Mouse (Mus musculus) hindbrain, embryonic 16.5 days (tissue): ENCODE data around the gene Cpn1. TPM values are rescaled to one million over a fixed set of nuclear protein-coding genes. Genes with fewer than 3 reads are reported as not detected.

ENCODE experiments used
- ATAC-seq: fragments of 200-750 bp; cut with Nextera tagmentation; 2 replicates; pipeline ENCODE4 v1.8.0; 2017; ENCODE audit warnings: moderate TSS enrichment, moderate library complexity
- H3K27ac ChIP-seq: fragments of 300-500 bp; sonication (generic); 2 replicates; pipeline ENCODE4 v1.5.1; 2014; ENCODE audit warnings: low read depth, mild to moderate bottlenecking, control low read depth, low read length, moderate library complexity
- H3K27me3 ChIP-seq: fragments of 300-500 bp; sonication (generic); replicated peaks from 2 replicates; pipeline ENCODE4 v1.6.1; 2014; ENCODE audit warnings: low read length; ENCODE audit not compliant: control insufficient read depth, insufficient read depth
- H3K36me3 ChIP-seq: fragments of 300-500 bp; sonication (generic); 2 replicates; pipeline ENCODE4 v1.6.1; 2014; ENCODE audit warnings: mild to moderate bottlenecking, low read length, moderate library complexity, mixed read lengths; ENCODE audit not compliant: control insufficient read depth, insufficient read depth
- H3K4me1 ChIP-seq: fragments of 300-500 bp; sonication (generic); 2 replicates; pipeline ENCODE4 v1.6.1; 2014; ENCODE audit warnings: low read depth, low read length; ENCODE audit not compliant: control insufficient read depth, insufficient read depth
- H3K4me2 ChIP-seq: fragments of 300-500 bp; sonication (generic); 2 replicates; pipeline ENCODE4 v1.6.1; 2014; ENCODE audit warnings: mild to moderate bottlenecking, low read length, control low read depth, moderate library complexity
- H3K4me3 ChIP-seq: fragments of 300-500 bp; sonication (generic); 2 replicates; pipeline ENCODE4 v1.5.1; 2014; ENCODE audit warnings: mild to moderate bottlenecking, low read length, control low read depth, moderate library complexity
- H3K9ac ChIP-seq: fragments of 300-500 bp; sonication (generic); 2 replicates; pipeline ENCODE4 v1.6.1; 2014; ENCODE audit warnings: low read depth, mild to moderate bottlenecking, control low read depth, low read length, moderate library complexity
- H3K9me3 ChIP-seq: fragments of 300-500 bp; sonication (generic); 2 replicates; pipeline ENCODE4 v1.6.1; 2014; ENCODE audit warnings: mild to moderate bottlenecking, low read length, moderate library complexity; ENCODE audit not compliant: control insufficient read depth
- WGBS: fragments of 180-500 bp; shearing (Covaris S2); extraction: QIAGEN DNeasy Blood & Tissue Kit; methylation state at CpG from one replicate; pipeline ENCODE4 v1.1.7; 2014; 5-methylcytosine and 5-hydroxymethylcytosine counted together
- polyA plus RNA-seq: library from polyadenylated mRNA; unstranded; fragments of >200 nt; fragmentation: Nextera tagmentation; extraction: Ambion mirVana; gene quantifications from 2 replicates; pipeline ENCODE4 v1.2.1, GENCODE M21; 2015

Cpn1 gene
- polyA plus RNA-seq, 1 experiment from 2014 or later, result 0.26 TPM

GRCm38 (mm10) chr19:43968436-43969026 is 17.8 kb downstream of the Cpn1 start:
- no peak for ATAC-seq
- 29% methylated on average over 10 of the region's 11 CpGs for WGBS
- no peak overlapping the region for H3K9ac ChIP-seq

GRCm38 (mm10) chr19:43966481-43966880 is 19.9 kb downstream of the Cpn1 start:
- H3K27ac ChIP-seq, result no peak overlapping the region
- H3K9me3 ChIP-seq, result no peaks in the 10 kb centered on the region
- H3K4me2 ChIP-seq, result no peak overlapping the region
- no peaks in the 10 kb centered on the region for H3K4me1 ChIP-seq
- ATAC-seq, result no peak
- 92% methylated on average over 2 of the region's 2 CpGs for WGBS
- no peak overlapping the region for H3K9ac ChIP-seq
- no peaks in the 10 kb centered on the region for H3K27me3 ChIP-seq
- no peaks in the 10 kb centered on the region for H3K36me3 ChIP-seq
- H3K4me3 ChIP-seq, result no peak overlapping the region

More at GRCm38 (mm10) chr19:43968436-43969026, 17.8 kb downstream of the Cpn1 start:
- H3K4me2 ChIP-seq, result no peak overlapping the region
- no peaks in the 10 kb centered on the region for H3K27me3 ChIP-seq
- H3K4me1 ChIP-seq, result no peaks in the 10 kb centered on the region
- H3K4me3 ChIP-seq, result no peak overlapping the region
- no peak overlapping the region for H3K27ac ChIP-seq
- H3K36me3 ChIP-seq, result no peaks in the 10 kb centered on the region
- no peaks in the 10 kb centered on the region for H3K9me3 ChIP-seq

- WGBS, result 86% methylated on average over 11 of the region's 11 CpGs
- Histone ChIP-seq H3K4me1 (no peaks in the 10 kb centered on the region), H3K36me3 (no peaks in the 10 kb centered on the region), H3K9ac (no peak overlapping the region), H3K4me2 (no peak overlapping the region), H3K27me3 (no peaks in the 10 kb centered on the region), H3K9me3 (no peaks in the 10 kb centered on the region), H3K27ac (no peak overlapping the region), H3K4me3 (no peak overlapping the region)
- no peak for ATAC-seq
Observed at GRCm38 (mm10) chr19:43965496-43966085, 20.8 kb downstream of the Cpn1 start.

GRCm38 (mm10) chr19:43962795-43963194 is 23.6 kb downstream of the Cpn1 start:
- Histone ChIP-seq H3K27ac (no peak overlapping the region), H3K36me3 (no peaks in the 10 kb centered on the region), H3K4me2 (no peak overlapping the region), H3K9ac (no peak overlapping the region), H3K9me3 (no peaks in the 10 kb centered on the region), H3K4me1 (no peaks in the 10 kb centered on the region), H3K27me3 (no peaks in the 10 kb centered on the region), H3K4me3 (no peak overlapping the region)
- 73% methylated on average over 9 of the region's 9 CpGs for WGBS
- no peak for ATAC-seq

GRCm38 (mm10) chr19:43961185-43961584 is 25.2 kb downstream of the Cpn1 start:
- ATAC-seq, result no peak
- Histone ChIP-seq H3K36me3 (no peaks in the 10 kb centered on the region), H3K4me3 (no peak overlapping the region), H3K9ac (no peak overlapping the region), H3K27ac (no peak overlapping the region), H3K27me3 (no peaks in the 10 kb centered on the region), H3K9me3 (no peaks in the 10 kb centered on the region), H3K4me2 (no peak overlapping the region), H3K4me1 (no peaks in the 10 kb centered on the region)
- 82% methylated on average over 2 of the region's 2 CpGs for WGBS

GRCm38 (mm10) chr19:43960014-43960413 is 26.3 kb downstream of the Cpn1 start:
- no peak for ATAC-seq
- Histone ChIP-seq H3K4me1 (no peaks in the 10 kb centered on the region), H3K4me3 (no peak overlapping the region), H3K9me3 (no peaks in the 10 kb centered on the region), H3K4me2 (no peak overlapping the region), H3K27me3 (no peaks in the 10 kb centered on the region), H3K9ac (no peak overlapping the region), H3K27ac (no peak overlapping the region), H3K36me3 (no peaks in the 10 kb centered on the region)
- WGBS, result 89% methylated on average over 11 of the region's 11 CpGs

GRCm38 (mm10) chr19:43959162-43959561 is 27.2 kb downstream of the Cpn1 start:
- no peak for ATAC-seq
- Histone ChIP-seq H3K9me3 (no peaks in the 10 kb centered on the region), H3K4me3 (no peak overlapping the region), H3K4me2 (no peak overlapping the region), H3K4me1 (no peaks in the 10 kb centered on the region), H3K27ac (no peak overlapping the region), H3K36me3 (no peaks in the 10 kb centered on the region), H3K9ac (no peak overlapping the region), H3K27me3 (no peaks in the 10 kb centered on the region)
- WGBS, result 23% methylated on average over 2 of the region's 2 CpGs

- Histone ChIP-seq H3K27me3 (no peaks in the 10 kb centered on the region), H3K4me2 (no peak overlapping the region), H3K9me3 (no peaks in the 10 kb centered on the region), H3K4me1 (no peaks in the 10 kb centered on the region), H3K27ac (no peak overlapping the region), H3K36me3 (no peaks in the 10 kb centered on the region), H3K9ac (no peak overlapping the region), H3K4me3 (no peak overlapping the region)
- ATAC-seq, result no peak
- 81% methylated on average over 4 of the region's 4 CpGs for WGBS
Observed at GRCm38 (mm10) chr19:43957881-43958280, 28.5 kb downstream of the Cpn1 start.

GRCm38 (mm10) chr19:43957402-43957801 is 29.0 kb downstream of the Cpn1 start:
- WGBS, result 34% methylated on average over 4 of the region's 4 CpGs
- ATAC-seq, result no peak
- Histone ChIP-seq H3K9me3 (no peaks in the 10 kb centered on the region), H3K9ac (no peak overlapping the region), H3K4me3 (no peak overlapping the region), H3K4me1 (no peaks in the 10 kb centered on the region), H3K27me3 (no peaks in the 10 kb centered on the region), H3K4me2 (no peak overlapping the region), H3K36me3 (no peaks in the 10 kb centered on the region), H3K27ac (no peak overlapping the region)
